Mouse (Mus musculus) heart, embryonic 13.5 days (tissue): ENCODE measurements around the gene Pgls. TPM values are rescaled to one million over a fixed set of nuclear protein-coding genes. Genes with fewer than 3 reads are reported as not detected.

ENCODE experiments used
- ATAC-seq: fragments of 200-750 bp; cut with Nextera tagmentation; 2 replicates; pipeline ENCODE4 v1.8.0; 2017; ENCODE audit warnings: moderate TSS enrichment; ENCODE audit not compliant: insufficient number of reproducible peaks, low FRiP score, low TSS enrichment; ENCODE audit errors: extremely low read depth
- H3K27ac ChIP-seq: fragments of 300-500 bp; sonication (generic); replicated peaks from 2 replicates; pipeline ENCODE4 v1.5.1; 2015; ENCODE audit warnings: moderate library complexity, mild to moderate bottlenecking, inconsistent platforms
- H3K27me3 ChIP-seq: fragments of 300-500 bp; sonication (generic); replicated peaks from 2 replicates; pipeline ENCODE4 v1.6.1; 2015; ENCODE audit warnings: mild to moderate bottlenecking, inconsistent platforms
- H3K36me3 ChIP-seq: fragments of 300-500 bp; sonication (generic); 2 replicates; pipeline ENCODE4 v1.6.1; 2015; ENCODE audit warnings: mild to moderate bottlenecking, inconsistent platforms
- H3K4me1 ChIP-seq: fragments of 300-500 bp; sonication (generic); 2 replicates; pipeline ENCODE4 v1.6.1; 2015; ENCODE audit warnings: inconsistent platforms
- H3K4me2 ChIP-seq: fragments of 300-500 bp; sonication (generic); 2 replicates; pipeline ENCODE4 v1.6.1; 2015; ENCODE audit warnings: inconsistent platforms, mild to moderate bottlenecking, moderate library complexity
- H3K4me3 ChIP-seq: fragments of 300-500 bp; sonication (generic); 2 replicates; pipeline ENCODE4 v1.5.1; 2015; ENCODE audit warnings: moderate library complexity, mild to moderate bottlenecking, inconsistent platforms
- H3K9ac ChIP-seq: fragments of 300-500 bp; sonication (generic); 2 replicates; pipeline ENCODE4 v1.6.1; 2015; ENCODE audit warnings: inconsistent platforms, mild to moderate bottlenecking, moderate library complexity
- H3K9me3 ChIP-seq: fragments of 300-500 bp; sonication (generic); 2 replicates; pipeline ENCODE4 v1.6.1; 2016; ENCODE audit warnings: inconsistent platforms
- WGBS: fragments of 180-500 bp; shearing (Covaris S2); methylation state at CpG from one replicate; pipeline ENCODE4 v1.1.7; 2015; ENCODE audit warnings: mixed read lengths; 5-methylcytosine and 5-hydroxymethylcytosine counted together
- polyA plus RNA-seq: library from polyadenylated mRNA; unstranded; fragments of >200 nt; fragmentation: Nextera tagmentation; extraction: Ambion mirVana; gene quantifications from 2 replicates; pipeline ENCODE4 v1.2.1, GENCODE M21; 2015

Pgls gene
- polyA plus RNA-seq, 1 experiment from 2014 or later, result 169 TPM

GRCm38 (mm10) chr8:71591017-71591416 lies 959 bp upstream of the Pgls start:
- peak overlapping the region; percentile 97 for H3K9ac ChIP-seq
- ATAC-seq, result no peak
- H3K27me3 ChIP-seq, result no peaks in the 10 kb centered on the region
- WGBS, result 32% methylated on average over 5 of the region's 5 CpGs
- peak overlapping the region; percentile 84 for H3K4me3 ChIP-seq
- H3K36me3 ChIP-seq, result peaks cover 8% of the 10 kb centered on the region; the same call in 1 of the 2 replicates
- no peaks in the 10 kb centered on the region for H3K9me3 ChIP-seq
- H3K4me1 ChIP-seq, result peaks cover 32% of the 10 kb centered on the region
- peak overlapping the region; percentile 92 for H3K4me2 ChIP-seq
- peak overlapping the region; percentile 99 for H3K27ac ChIP-seq

GRCm38 (mm10) chr8:71592374-71593170 lies 596 bp downstream of the Pgls start:
- Histone ChIP-seq H3K9me3 (no peaks in the 10 kb centered on the region), H3K4me3 (peak overlapping the region; percentile 84), H3K4me1 (peaks cover 32% of the 10 kb centered on the region), H3K9ac (peak overlapping the region; percentile 97), H3K36me3 (peaks cover 4% of the 10 kb centered on the region; the same call in 1 of the 2 replicates), H3K27me3 (no peaks in the 10 kb centered on the region), H3K4me2 (peak overlapping the region; percentile 92), H3K27ac (peak overlapping the region; percentile 99)
- WGBS, result 4% methylated on average over 60 of the region's 60 CpGs
- peak; percentile 47 for ATAC-seq

DNA sequence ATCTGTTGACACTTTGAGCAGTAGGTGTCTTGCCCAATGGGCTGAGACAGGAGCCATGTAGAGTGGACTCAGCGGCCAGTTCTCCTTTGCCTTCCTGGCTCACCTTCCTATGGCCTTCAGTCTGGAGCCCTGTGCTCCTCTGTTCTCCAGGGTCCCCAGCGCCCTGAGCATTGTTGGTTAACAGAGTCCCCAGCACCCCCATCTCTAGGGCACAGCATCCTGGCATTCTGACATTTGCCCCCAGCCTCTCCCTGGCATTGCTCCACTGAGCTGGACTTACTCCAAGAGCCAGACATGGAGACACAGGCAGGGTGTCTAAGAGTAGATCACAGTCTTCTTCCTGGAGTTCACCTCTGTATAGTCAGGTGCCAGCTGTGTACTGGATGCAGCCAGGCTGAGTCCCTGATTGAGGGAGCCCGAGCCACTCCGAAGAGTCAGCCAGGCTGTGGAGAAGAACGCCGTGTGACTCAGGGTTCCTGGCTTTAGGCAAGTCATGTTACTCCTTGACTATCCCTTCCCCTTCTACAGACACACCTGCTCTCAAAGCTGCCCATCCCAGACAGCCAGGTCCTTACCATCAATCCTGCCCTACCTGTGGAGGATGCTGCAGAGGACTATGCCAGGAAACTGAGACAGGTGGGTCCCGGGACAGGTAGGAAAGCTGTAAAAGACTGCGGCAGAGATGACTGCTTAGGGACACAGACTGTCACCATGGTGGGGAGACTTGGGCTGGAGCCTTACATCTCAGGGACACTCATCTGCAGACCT lies 1.8 kb downstream of the Pgls start:
- H3K4me1 ChIP-seq, result peaks cover 32% of the 10 kb centered on the region
- no peaks in the 10 kb centered on the region; the same call in 1 of the 2 replicates for H3K27me3 ChIP-seq
- 0 out of 2 replicates have a peak overlapping the region, but pooled peaks have one; percentile 84 for H3K4me3 ChIP-seq
- H3K36me3 ChIP-seq, result peaks cover 4% of the 10 kb centered on the region; the same call in 1 of the 2 replicates
- H3K9me3 ChIP-seq, result no peaks in the 10 kb centered on the region
- H3K4me2 ChIP-seq, result peak overlapping the region; percentile 92
- no peak for ATAC-seq
- no peak overlapping the region for H3K27ac ChIP-seq
- H3K9ac ChIP-seq, result peak overlapping the region; percentile 97
- 85% methylated on average over 8 of the region's 8 CpGs for WGBS

- Histone ChIP-seq H3K4me3 (no peak overlapping the region), H3K36me3 (peaks cover 4% of the 10 kb centered on the region; the same call in 1 of the 2 replicates), H3K4me1 (peaks cover 32% of the 10 kb centered on the region), H3K9ac (peak overlapping the region; percentile 24; the same call in 1 of the 2 replicates), H3K27ac (no peak overlapping the region), H3K4me2 (no peak overlapping the region), H3K27me3 (peaks cover 2% of the 10 kb centered on the region; the same call in 1 of the 2 replicates), H3K9me3 (no peaks in the 10 kb centered on the region)
- ATAC-seq, result no peak
- WGBS, result 87% methylated on average over 4 of the region's 4 CpGs
Measured at GRCm38 (mm10) chr8:71594324-71594722, 2.3 kb downstream of the Pgls start.

DNA sequence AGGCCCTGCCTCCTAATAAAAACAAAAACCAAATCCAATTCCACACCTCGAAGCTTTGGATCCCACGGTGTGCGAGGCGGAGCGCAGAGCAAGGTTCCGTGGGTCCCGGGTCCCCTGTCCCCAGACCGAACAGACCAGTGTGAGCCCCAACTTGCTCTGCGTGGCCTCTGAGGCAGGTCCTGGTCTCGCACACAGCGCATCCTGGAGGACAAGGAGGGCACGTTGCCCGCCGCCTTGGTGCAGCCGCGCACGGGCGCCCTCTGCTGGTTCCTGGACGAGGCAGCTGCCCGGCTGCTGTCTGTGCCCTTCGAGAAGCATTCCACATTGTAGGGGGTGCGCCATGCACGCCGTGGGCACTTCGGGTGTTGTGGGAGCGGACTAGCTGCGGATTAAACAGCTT lies 3.9 kb downstream of the Pgls start:
- Histone ChIP-seq H3K4me1 (peaks cover 26% of the 10 kb centered on the region), H3K4me3 (no peak overlapping the region), H3K4me2 (0 out of 2 replicates have a peak overlapping the region, but pooled peaks have one; percentile 2), H3K27ac (no peak overlapping the region), H3K36me3 (peaks cover 4% of the 10 kb centered on the region; the same call in 1 of the 2 replicates), H3K27me3 (peaks cover 15% of the 10 kb centered on the region), H3K9me3 (no peaks in the 10 kb centered on the region), H3K9ac (no peak overlapping the region)
- WGBS, result 9% methylated on average over 27 of the region's 27 CpGs
- no peak for ATAC-seq

GRCm38 (mm10) chr8:71596384-71596783 lies 4.4 kb downstream of the Pgls start:
- H3K4me3 ChIP-seq, result no peak overlapping the region
- WGBS, result 53% methylated on average over 6 of the region's 6 CpGs
- H3K4me1 ChIP-seq, result peaks cover 21% of the 10 kb centered on the region
- ATAC-seq, result no peak
- peaks cover 4% of the 10 kb centered on the region; the same call in 1 of the 2 replicates for H3K36me3 ChIP-seq
- no peak overlapping the region for H3K4me2 ChIP-seq
- H3K9me3 ChIP-seq, result no peaks in the 10 kb centered on the region
- H3K27ac ChIP-seq, result no peak overlapping the region
- no peak overlapping the region for H3K9ac ChIP-seq
- peaks cover 21% of the 10 kb centered on the region for H3K27me3 ChIP-seq

DNA sequence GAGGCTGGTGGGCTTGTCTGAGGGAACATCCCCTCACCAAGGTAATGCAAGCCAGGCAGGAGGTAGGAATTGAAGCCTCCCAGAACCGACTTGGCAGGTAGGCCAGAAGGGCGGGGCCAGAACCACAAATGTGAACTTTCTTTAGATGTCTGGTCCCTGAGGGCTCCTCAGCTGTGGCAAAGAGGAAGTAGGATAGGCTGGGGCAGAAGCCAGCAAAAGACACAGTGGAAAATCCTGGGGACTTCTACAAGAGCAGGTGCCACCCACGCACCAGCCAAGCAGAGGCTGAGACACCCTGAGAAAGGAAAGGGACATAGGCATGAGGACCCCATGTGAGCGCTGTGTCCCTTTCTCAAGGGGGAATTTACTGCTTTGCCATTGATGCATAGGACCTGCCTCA lies 4.8 kb downstream of the Pgls start:
- Histone ChIP-seq H3K9me3 (no peaks in the 10 kb centered on the region), H3K4me2 (no peak overlapping the region), H3K4me1 (peaks cover 21% of the 10 kb centered on the region), H3K9ac (no peak overlapping the region), H3K4me3 (no peak overlapping the region), H3K27me3 (peaks cover 25% of the 10 kb centered on the region), H3K27ac (no peak overlapping the region), H3K36me3 (peaks cover 4% of the 10 kb centered on the region; the same call in 1 of the 2 replicates)
- ATAC-seq, result no peak
- 70% methylated on average over 4 of the region's 4 CpGs for WGBS

DNA sequence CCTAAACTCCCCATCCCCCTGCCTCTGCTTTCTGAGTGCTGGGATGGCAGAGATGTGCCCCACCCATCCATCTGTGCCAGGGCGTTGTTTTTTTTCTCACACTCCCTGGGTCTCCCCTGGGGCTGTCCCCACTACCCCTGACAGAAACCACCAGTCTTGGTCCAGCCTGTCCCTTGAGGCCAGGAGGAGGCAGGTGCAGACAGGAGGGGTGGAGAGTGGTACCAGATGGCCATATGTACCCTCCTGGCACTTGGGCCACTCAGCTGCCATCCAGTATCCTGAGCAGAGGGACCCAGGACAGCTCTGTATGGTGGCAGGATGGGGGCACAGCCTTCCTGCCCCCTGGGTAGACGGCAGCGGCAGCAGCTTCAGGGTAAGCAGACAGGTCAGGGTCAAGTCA lies 5.5 kb downstream of the Pgls start, which contains the start of gene Fam129c:
Gene Fam129c, plus strand, starts transcription at position 198 of the 400 bp plus-strand sequence.
- Histone ChIP-seq H3K27ac (no peak within 1 kb of the TSS), H3K9ac (no peak within 1 kb of the TSS), H3K36me3 (peaks cover 4% of the 10 kb centered on the region; the same call in 1 of the 2 replicates), H3K4me2 (no peak within 1 kb of the TSS), H3K4me3 (no peak within 1 kb of the TSS), H3K4me1 (peaks cover 27% of the 10 kb centered on the region), H3K27me3 (peaks cover 31% of the 10 kb centered on the region), H3K9me3 (no peaks in the 10 kb centered on the region)
- WGBS, result 89% methylated on average over 3 of the region's 3 CpGs
- no peak for ATAC-seq

GRCm38 (mm10) chr8:71598375-71598774 lies 6.4 kb downstream of the Pgls start:
- H3K9ac ChIP-seq, result no peak overlapping the region
- H3K27ac ChIP-seq, result no peak overlapping the region
- no peak overlapping the region for H3K4me3 ChIP-seq
- H3K9me3 ChIP-seq, result no peaks in the 10 kb centered on the region
- H3K4me1 ChIP-seq, result peaks cover 26% of the 10 kb centered on the region
- no peak for ATAC-seq
- H3K27me3 ChIP-seq, result peaks cover 41% of the 10 kb centered on the region
- H3K4me2 ChIP-seq, result no peak overlapping the region
- H3K36me3 ChIP-seq, result peaks cover 4% of the 10 kb centered on the region; the same call in 1 of the 2 replicates

DNA sequence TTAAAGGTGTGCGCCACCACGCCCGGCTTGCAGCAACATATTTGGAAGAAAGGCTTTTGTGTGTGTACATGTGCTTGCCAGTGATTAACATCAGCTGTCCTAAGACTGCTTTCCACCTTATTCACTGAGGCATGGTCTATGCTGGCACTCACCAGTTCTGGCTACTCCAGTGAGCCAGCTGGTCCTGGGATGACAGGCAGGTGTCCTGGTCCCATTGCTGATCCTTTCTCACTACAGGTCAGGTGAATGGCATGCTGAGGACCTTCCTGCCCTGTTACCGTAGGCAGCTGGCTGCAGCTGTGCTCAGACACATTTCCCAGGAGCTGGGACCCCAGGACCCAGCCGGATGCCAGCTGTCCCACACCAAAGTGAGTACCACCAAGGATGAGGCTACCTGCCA lies 6.9 kb downstream of the Pgls start:
- no peak overlapping the region for H3K9ac ChIP-seq
- no peak overlapping the region for H3K4me2 ChIP-seq
- peaks cover 23% of the 10 kb centered on the region for H3K4me1 ChIP-seq
- ATAC-seq, result no peak
- no peak overlapping the region for H3K27ac ChIP-seq
- peaks cover 4% of the 10 kb centered on the region; the same call in 1 of the 2 replicates for H3K36me3 ChIP-seq
- no peaks in the 10 kb centered on the region for H3K9me3 ChIP-seq
- peaks cover 45% of the 10 kb centered on the region for H3K27me3 ChIP-seq
- WGBS, result 82% methylated on average over 5 of the region's 5 CpGs
- H3K4me3 ChIP-seq, result no peak overlapping the region
